Mouse (Mus musculus) stomach, embryonic 14.5 days (tissue): ENCODE measurements around the gene Slc18a3. TPM values are rescaled to one million over a fixed set of nuclear protein-coding genes. Genes with fewer than 3 reads are reported as not detected.

Source experiments
- ATAC-seq: fragments of 200-750 bp; cut with Nextera tagmentation; 2 replicates; pipeline ENCODE4 v1.8.0; 2017; ENCODE audit warnings: low read depth, moderate TSS enrichment; ENCODE audit not compliant: insufficient number of reproducible peaks, insufficient read depth, low FRiP score
- H3K27ac ChIP-seq: fragments of 300-500 bp; sonication (generic); 2 replicates; pipeline ENCODE4 v1.5.1; 2014; ENCODE audit warnings: mild to moderate bottlenecking, low read length, moderate library complexity, mixed read lengths
- H3K27me3 ChIP-seq: fragments of 300-500 bp; sonication (generic); 2 replicates; pipeline ENCODE4 v1.6.1; 2014; ENCODE audit warnings: low read length, control low read depth, mixed read lengths; ENCODE audit not compliant: control insufficient read depth, insufficient read depth
- H3K36me3 ChIP-seq: fragments of 300-500 bp; sonication (generic); 2 replicates; pipeline ENCODE4 v1.6.1; 2014; ENCODE audit warnings: mild to moderate bottlenecking, control low read depth, low read length, moderate library complexity, mixed read lengths; ENCODE audit not compliant: control insufficient read depth, insufficient read depth
- H3K4me1 ChIP-seq: fragments of 300-500 bp; sonication (generic); 2 replicates; pipeline ENCODE4 v1.6.1; 2014; ENCODE audit warnings: low read length, control low read depth, mixed read lengths; ENCODE audit not compliant: control insufficient read depth, insufficient read depth
- H3K4me2 ChIP-seq: fragments of 300-500 bp; sonication (generic); replicated peaks from 2 replicates; pipeline ENCODE4 v1.6.1; 2014; ENCODE audit warnings: low read depth, low read length, control low read depth
- H3K4me3 ChIP-seq: fragments of 300-500 bp; sonication (generic); 2 replicates; pipeline ENCODE4 v1.5.1; 2014; ENCODE audit warnings: low read depth, low read length, control low read depth
- H3K9ac ChIP-seq: fragments of 300-500 bp; sonication (generic); replicated peaks from 2 replicates; pipeline ENCODE4 v1.6.1; 2014; ENCODE audit warnings: low read depth, mild to moderate bottlenecking, control low read depth, low read length, moderate library complexity, mixed read lengths
- H3K9me3 ChIP-seq: fragments of 300-500 bp; sonication (generic); 2 replicates; pipeline ENCODE4 v1.6.1; 2016; ENCODE audit warnings: low read depth, low read length, control low read depth; ENCODE audit not compliant: control insufficient read depth
- WGBS: fragments of 180-500 bp; shearing (Covaris S2); extraction: QIAGEN DNeasy Blood & Tissue Kit; methylation state at CpG from one replicate; pipeline ENCODE4 v1.1.7; 2014; 5-methylcytosine and 5-hydroxymethylcytosine counted together
- polyA plus RNA-seq: library from polyadenylated mRNA; unstranded; fragments of >200 nt; fragmentation: Nextera tagmentation; extraction: Ambion mirVana; gene quantifications from 2 replicates; pipeline ENCODE4 v1.2.1, GENCODE M21; 2014

Gene Slc18a3
- polyA plus RNA-seq, 1 experiment from 2014 or later, result 4.9 TPM

- H3K27me3 ChIP-seq, result peaks cover 40% of the 10 kb centered on the region
- no peaks in the 10 kb centered on the region for H3K9me3 ChIP-seq
- H3K36me3 ChIP-seq, result no peaks in the 10 kb centered on the region
- 4% methylated on average over 5 of the region's 5 CpGs for WGBS
- no peak for ATAC-seq
- H3K9ac ChIP-seq, result no peak overlapping the region
- H3K4me1 ChIP-seq, result 0 out of 2 replicates have a peak, but pooled peaks cover 3% of the 10 kb centered on the region
- no peak overlapping the region for H3K4me3 ChIP-seq
- H3K27ac ChIP-seq, result no peak overlapping the region
- H3K4me2 ChIP-seq, result no peak overlapping the region
Measured at GRCm38 (mm10) chr14:32467606-32468005, 3.0 kb upstream of the Slc18a3 start.

- H3K9me3 ChIP-seq, result no peaks in the 10 kb centered on the region
- H3K27me3 ChIP-seq, result peaks cover 55% of the 10 kb centered on the region
- H3K4me3 ChIP-seq, result peak within 1 kb of the TSS; percentile 35
- ATAC-seq, result no peak
- WGBS, result 17% methylated on average over 13 of the region's 13 CpGs
- H3K4me1 ChIP-seq, result 0 out of 2 replicates have a peak, but pooled peaks cover 3% of the 10 kb centered on the region
- no peak within 1 kb of the TSS for H3K27ac ChIP-seq
- H3K36me3 ChIP-seq, result no peaks in the 10 kb centered on the region
- peak within 1 kb of the TSS; percentile 63 for H3K4me2 ChIP-seq
- no peak within 1 kb of the TSS for H3K9ac ChIP-seq
Measured at GRCm38 (mm10) chr14:32465889-32466288, 1.2 kb upstream of the Slc18a3 start, which contains the start of gene Chat. TSS of gene Chat (minus strand) at chr14:32465989.

- Histone ChIP-seq H3K9me3 (no peaks in the 10 kb centered on the region), H3K4me2 (peak overlapping the region; percentile 63), H3K27ac (no peak overlapping the region), H3K4me3 (peak overlapping the region; percentile 35), H3K36me3 (no peaks in the 10 kb centered on the region), H3K4me1 (0 out of 2 replicates have a peak, but pooled peaks cover 3% of the 10 kb centered on the region), H3K9ac (no peak overlapping the region), H3K27me3 (peaks cover 57% of the 10 kb centered on the region)
- WGBS, result 1% methylated on average over 9 of the region's 11 CpGs
- no peak for ATAC-seq
Measured at GRCm38 (mm10) chr14:32465506-32465870, 838 bp upstream of the Slc18a3 start.

- H3K27me3 ChIP-seq, result peaks cover 67% of the 10 kb centered on the region
- no peak for ATAC-seq
- H3K9me3 ChIP-seq, result no peaks in the 10 kb centered on the region
- H3K36me3 ChIP-seq, result no peaks in the 10 kb centered on the region
- peak overlapping the region; percentile 35 for H3K4me3 ChIP-seq
- WGBS, result 4% methylated on average over 74 of the region's 74 CpGs
- H3K4me2 ChIP-seq, result peak overlapping the region; percentile 63; the same call in 1 of the 2 replicates
- no peak overlapping the region for H3K9ac ChIP-seq
- H3K4me1 ChIP-seq, result 0 out of 2 replicates have a peak, but pooled peaks cover 3% of the 10 kb centered on the region
- no peak overlapping the region for H3K27ac ChIP-seq
Measured at GRCm38 (mm10) chr14:32463211-32464040, 1.2 kb downstream of the Slc18a3 start.

GRCm38 (mm10) chr14:32452552-32452951 lies 12.1 kb downstream of the Slc18a3 start:
- no peak overlapping the region for H3K9ac ChIP-seq
- H3K4me3 ChIP-seq, result no peak overlapping the region
- no peak for ATAC-seq
- no peak overlapping the region for H3K27ac ChIP-seq
- WGBS, result 6% methylated on average over 4 of the region's 4 CpGs
- H3K9me3 ChIP-seq, result no peaks in the 10 kb centered on the region
- H3K27me3 ChIP-seq, result no peaks in the 10 kb centered on the region
- no peaks in the 10 kb centered on the region for H3K4me1 ChIP-seq
- H3K36me3 ChIP-seq, result no peaks in the 10 kb centered on the region
- no peak overlapping the region for H3K4me2 ChIP-seq

- ATAC-seq, result no peak
- 68% methylated on average over 6 of the region's 6 CpGs for WGBS
- no peak overlapping the region for H3K9ac ChIP-seq
- no peaks in the 10 kb centered on the region for H3K4me1 ChIP-seq
- no peaks in the 10 kb centered on the region for H3K9me3 ChIP-seq
- no peaks in the 10 kb centered on the region for H3K27me3 ChIP-seq
- no peak overlapping the region for H3K27ac ChIP-seq
- no peaks in the 10 kb centered on the region for H3K36me3 ChIP-seq
- no peak overlapping the region for H3K4me3 ChIP-seq
- no peak overlapping the region for H3K4me2 ChIP-seq
Measured at GRCm38 (mm10) chr14:32446989-32447388, 17.7 kb downstream of the Slc18a3 start.

GRCm38 (mm10) chr14:32443446-32443845 lies 21.2 kb downstream of the Slc18a3 start:
- Histone ChIP-seq H3K9ac (no peak overlapping the region), H3K4me3 (no peak overlapping the region), H3K27me3 (no peaks in the 10 kb centered on the region), H3K36me3 (no peaks in the 10 kb centered on the region), H3K9me3 (no peaks in the 10 kb centered on the region), H3K4me2 (no peak overlapping the region), H3K27ac (no peak overlapping the region), H3K4me1 (no peaks in the 10 kb centered on the region)
- 39% methylated on average over 8 of the region's 8 CpGs for WGBS
- ATAC-seq, result no peak

GRCm38 (mm10) chr14:32439744-32440143 lies 24.9 kb downstream of the Slc18a3 start:
- Histone ChIP-seq H3K36me3 (no peaks in the 10 kb centered on the region), H3K9ac (no peak overlapping the region), H3K9me3 (no peaks in the 10 kb centered on the region), H3K4me2 (no peak overlapping the region), H3K4me1 (no peaks in the 10 kb centered on the region), H3K27ac (peak overlapping the region; percentile 77; the same call in 1 of the 2 replicates), H3K4me3 (no peak overlapping the region), H3K27me3 (no peaks in the 10 kb centered on the region)
- peak; percentile 76; the same call in 1 of the 2 replicates for ATAC-seq
- WGBS, result 12% methylated on average over 3 of the region's 3 CpGs
